Mouse (Mus musculus) G1E (cell line): ENCODE data around the gene Igsf9b.

ENCODE experiments used
- CTCF ChIP-seq: IDR thresholded peaks from 2 replicates; pipeline ENCODE4 v1.5.1; 2012; ENCODE audit warnings: low read depth, low read length, inconsistent platforms, mixed read lengths
- GATA1 ChIP-seq: IDR thresholded peaks from 2 replicates; pipeline ENCODE4 v1.6.1; 2012; ENCODE audit warnings: borderline replicate concordance, low read length, inconsistent platforms, mixed read lengths
- POLR2AphosphoS5 ChIP-seq: IDR thresholded peaks from 2 replicates; pipeline ENCODE4 v1.6.1; 2012; ENCODE audit warnings: low read depth, low read length, inconsistent platforms; ENCODE audit not compliant: insufficient replicate concordance
- TAL1 ChIP-seq: conservative IDR thresholded peaks from 2 replicates; pipeline ENCODE4 v1.6.1; 2012; ENCODE audit warnings: low read depth, low read length, inconsistent platforms, mixed read lengths

DNA sequence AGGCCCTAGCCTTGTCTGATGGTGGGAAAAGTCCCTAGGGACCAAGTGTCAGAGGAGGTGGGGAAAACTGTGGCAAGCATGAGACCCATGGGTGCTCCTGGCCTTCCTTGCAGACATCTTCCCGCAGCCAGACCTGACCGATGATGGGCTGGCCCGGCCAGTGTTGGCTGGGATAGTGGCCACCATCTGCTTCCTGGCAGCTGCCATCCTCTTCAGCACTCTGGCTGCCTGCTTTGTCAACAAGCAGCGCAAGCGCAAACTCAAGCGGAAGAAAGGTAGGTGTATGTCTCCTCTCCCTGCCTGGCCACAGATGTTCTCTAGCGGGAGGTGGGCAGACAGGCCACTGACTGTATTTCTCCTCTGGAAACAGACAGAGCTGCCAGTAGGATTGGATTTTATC lies 32.5 kb downstream of the Igsf9b start:
- TF ChIP-seq CTCF (no peak), POLR2AphosphoS5 (no peak), TAL1 (no peak), GATA1 (no peak)
